Mouse (Mus musculus): ENCODE data around the gene Lrp11.

Gene Lrp11

GRCm38 (mm10) chr10:7623861-7624518 lies 34.4 kb downstream of the Lrp11 start:
- DNase-seq (ENCODE audit: low spot score in 2 of 2), result no peak

- DNase-seq (ENCODE audit: low spot score in 2 of 2), result no peak
These were observed 39.5 kb downstream of the Lrp11 start for GRCm38 (mm10) chr10:7629092-7629491.

GRCm38 (mm10) chr10:7630286-7630685 lies 40.7 kb downstream of the Lrp11 start:
- DNase-seq (ENCODE audit: low spot score in 2 of 2), result no peak

DNA sequence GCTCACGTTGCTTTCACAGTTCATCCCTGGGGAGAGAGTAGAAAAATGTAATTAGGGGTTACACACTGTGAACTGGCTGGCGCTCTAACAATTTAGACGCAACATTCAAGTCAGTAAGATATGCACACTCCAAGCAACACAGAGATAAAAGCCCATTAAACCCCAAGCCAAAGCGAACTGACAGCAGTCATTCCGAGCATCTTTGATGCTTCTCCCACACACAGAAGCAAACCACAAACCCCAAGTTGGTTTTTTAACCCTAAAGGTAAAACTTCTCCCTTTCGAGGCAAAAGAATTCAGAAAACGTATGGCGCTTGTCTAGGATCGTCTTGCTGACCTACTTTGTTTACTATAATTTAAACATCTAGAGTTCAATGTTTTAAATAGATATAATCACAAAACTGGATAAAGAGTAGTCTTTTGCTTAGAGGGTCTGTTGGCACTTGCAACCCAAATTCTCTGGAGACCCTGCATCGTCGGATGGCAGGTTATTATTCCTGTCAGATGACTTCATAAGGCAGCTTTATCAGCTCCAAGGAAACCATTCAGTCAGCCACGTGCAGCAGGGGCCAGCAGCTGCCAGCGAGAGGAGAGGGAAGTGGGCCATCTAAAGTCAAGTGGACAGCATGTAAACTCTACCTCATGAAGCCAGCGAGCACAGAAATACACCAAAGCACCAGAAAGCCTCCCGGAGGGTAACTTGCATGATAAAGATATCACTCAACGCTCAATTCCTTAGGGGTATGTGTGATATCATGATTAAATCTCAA lies 41.5 kb downstream of the Lrp11 start:
- no peak for DNase-seq (ENCODE audit: low spot score in 2 of 2)

- no peak for DNase-seq (ENCODE audit: low spot score in 2 of 2)
These were observed 50.8 kb downstream of the Lrp11 start for GRCm38 (mm10) chr10:7640366-7640765.

GRCm38 (mm10) chr10:7645911-7646310 lies 56.3 kb downstream of the Lrp11 start:
- DNase-seq (ENCODE audit: low spot score in 2 of 2), result no peak

DNA sequence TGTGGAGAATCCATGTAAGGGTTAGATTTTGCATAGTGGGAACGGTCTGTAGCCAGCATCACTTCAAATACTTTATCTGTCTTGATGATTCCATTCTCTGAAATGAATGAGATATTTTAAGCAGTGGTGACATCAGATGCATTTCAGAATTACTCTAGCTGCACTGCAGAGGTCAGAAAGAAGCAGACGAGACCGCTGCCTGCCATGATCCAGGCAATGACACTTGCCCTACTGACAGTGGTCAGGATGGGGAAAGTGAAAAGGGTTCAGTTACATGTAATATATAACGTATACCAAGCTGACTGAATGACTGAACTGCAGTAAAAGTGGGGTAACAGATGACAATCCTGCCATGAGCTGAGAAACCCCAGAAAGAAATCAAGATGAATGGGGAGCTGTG lies 59.5 kb downstream of the Lrp11 start:
- DNase-seq (ENCODE audit: low spot score in 2 of 2), result no peak

- no peak for DNase-seq (ENCODE audit: low spot score in 2 of 2)
These were observed 61.5 kb downstream of the Lrp11 start for GRCm38 (mm10) chr10:7651057-7651456.

DNA sequence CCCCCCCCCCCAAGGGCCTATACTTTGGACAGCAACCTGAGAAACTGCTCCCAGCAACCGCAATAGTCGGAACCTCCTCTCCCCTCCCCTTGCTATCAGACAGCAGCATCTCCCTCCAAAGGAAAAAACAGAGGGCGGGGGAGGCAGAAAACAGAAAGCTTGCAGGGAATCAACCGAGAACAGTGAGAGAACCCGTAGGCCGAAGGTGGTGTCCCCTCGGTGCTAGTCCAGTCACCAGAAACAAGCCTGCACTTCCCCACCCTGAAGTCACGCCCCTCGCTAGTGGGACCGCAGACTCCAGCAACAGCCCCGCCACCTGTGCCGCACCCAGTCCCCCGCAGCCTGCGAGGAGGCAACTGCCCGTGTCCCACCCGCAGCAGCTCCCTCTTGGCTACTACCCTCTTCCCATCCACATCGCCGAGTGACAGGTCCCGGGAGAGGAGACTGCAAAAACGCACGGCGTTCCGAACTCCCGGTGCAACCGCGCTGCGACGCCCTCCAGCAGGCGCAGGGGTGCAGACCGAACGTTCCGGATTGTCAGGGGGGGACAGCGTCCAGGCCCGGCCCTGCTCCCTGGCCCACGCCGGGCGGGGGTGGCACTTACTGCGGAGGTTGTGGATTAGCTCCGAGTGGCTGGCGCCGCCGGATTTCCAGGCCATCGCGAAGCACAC lies 73.0 kb downstream of the Lrp11 start:
- peak in 1 of 2 experiments; percentile 82 for DNase-seq (ENCODE audit: low spot score in 2 of 2)

- peak; percentile 95 for DNase-seq (ENCODE audit: low spot score in 2 of 2)
These were observed 73.8 kb downstream of the Lrp11 start for GRCm38 (mm10) chr10:7663159-7664026.

DNA sequence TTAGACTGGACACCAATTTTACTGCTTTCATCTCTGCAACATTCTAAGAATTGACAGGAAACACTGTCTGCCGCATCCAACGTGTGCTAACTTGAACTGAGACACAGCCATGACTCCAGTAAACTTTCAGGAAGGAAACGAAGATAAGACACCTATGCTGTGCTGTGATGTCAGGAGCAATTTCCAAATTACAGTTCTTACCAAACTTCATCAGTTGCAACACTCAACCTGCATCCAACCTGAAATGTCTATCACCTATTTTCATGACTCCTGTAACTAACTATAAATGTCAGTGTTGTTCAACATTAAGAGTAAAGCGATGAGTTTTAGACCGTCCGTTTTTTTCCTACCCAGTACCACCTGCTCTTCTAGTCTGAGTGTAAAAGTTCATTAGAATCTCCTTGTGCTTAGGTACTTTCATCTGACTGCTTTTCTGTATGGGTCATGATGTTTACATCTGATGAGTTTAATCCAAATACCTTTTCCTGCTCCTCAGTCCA lies 74.5 kb downstream of the Lrp11 start:
- DNase-seq (ENCODE audit: low spot score in 2 of 2), result no peak

DNA sequence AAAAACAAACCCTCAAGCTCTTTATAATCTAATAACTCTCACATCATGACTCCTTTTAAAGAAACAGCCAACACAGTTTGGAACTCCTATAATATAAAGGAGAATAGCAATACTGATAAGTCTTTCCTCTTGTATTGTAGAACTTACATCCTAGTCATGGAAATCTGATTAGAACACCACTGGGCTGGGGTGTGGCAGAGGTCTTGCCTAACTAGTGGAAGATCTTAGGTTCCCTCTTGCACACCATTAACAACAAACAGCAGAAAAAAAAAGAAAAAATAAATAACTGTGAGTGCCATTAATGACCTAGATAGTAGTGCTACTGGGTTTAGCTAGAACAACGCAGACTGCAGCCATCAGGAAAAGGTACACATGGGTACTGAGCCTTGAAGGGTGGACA lies 75.3 kb downstream of the Lrp11 start:
- DNase-seq (ENCODE audit: low spot score in 2 of 2), result no peak

DNA sequence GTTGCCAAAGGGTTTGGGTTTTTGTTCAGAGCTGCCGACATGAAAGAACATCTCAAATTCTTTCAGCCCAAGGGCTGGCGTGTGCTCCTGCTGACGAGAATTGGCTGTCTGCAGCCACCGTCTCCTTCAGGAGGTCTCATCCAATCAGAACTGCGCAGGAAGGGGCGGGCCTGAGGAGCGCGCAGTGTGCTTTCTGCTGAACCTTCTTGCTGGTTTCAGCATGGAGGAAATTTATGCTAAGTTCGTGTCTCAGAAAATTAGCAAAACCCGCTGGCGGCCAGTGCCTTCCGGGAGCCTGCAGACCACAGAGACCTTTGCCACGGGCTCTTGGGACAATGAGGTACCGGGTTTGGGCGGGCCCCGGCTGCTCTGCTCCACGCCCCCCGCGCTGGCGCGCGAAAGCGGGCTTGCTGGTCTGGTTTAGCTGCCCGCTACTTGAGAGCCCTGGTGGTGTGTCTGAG lies 77.8 kb downstream of the Lrp11 start, which contains the start of gene Nup43:
Gene Nup43, plus strand, starts transcription at position 162 of the 461 bp plus-strand sequence.
- peak; percentile 81 to 95 for DNase-seq (ENCODE audit: low spot score in 2 of 2)

DNA sequence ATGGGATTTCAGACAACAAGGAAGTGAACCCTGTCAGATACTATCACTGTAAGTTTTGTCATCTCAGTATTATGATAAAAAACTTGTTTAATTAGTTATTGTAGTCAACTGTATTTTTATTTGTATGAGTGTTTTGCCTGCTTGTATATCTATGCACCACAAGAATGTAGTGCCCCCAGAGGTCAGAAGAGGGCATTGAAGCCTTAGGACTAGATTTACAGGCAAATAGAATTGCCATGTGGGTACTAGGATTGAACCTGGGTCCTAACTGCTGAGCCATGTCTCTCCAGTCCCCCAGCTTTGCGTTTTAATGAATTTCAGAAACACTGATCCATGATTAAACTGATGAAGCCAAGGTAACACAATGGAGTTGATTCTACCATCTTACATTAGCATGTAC lies 84.1 kb downstream of the Lrp11 start:
- DNase-seq (ENCODE audit: low spot score in 2 of 2), result peak in 1 of 2 experiments; percentile 58

Measured in spleen, postnatal 10 days (tissue).